Mouse (Mus musculus) left cerebral cortex, adult 9 months (tissue): ENCODE measurements around the gene Gnb1l.
A peak's percentile ranks its signal among the peaks of the same experiment; 100 is the strongest.
"Not testable (repeated sequence)": the region's sequence is repeated elsewhere in the genome, so short reads cannot be mapped to it uniquely, and the experiment has no call there.

Experiments
- DNase-seq, 2 experiments: peaks; one replicate each; pipeline ENCODE4 v3.0.0; 2022; ENCODE audit warnings: low spot score in 2 of 2

The Gnb1l gene

GRCm38 (mm10) chr16:18482431-18482830, 16.1 kb upstream of the Gnb1l start:
- DNase-seq: no peak

DNA sequence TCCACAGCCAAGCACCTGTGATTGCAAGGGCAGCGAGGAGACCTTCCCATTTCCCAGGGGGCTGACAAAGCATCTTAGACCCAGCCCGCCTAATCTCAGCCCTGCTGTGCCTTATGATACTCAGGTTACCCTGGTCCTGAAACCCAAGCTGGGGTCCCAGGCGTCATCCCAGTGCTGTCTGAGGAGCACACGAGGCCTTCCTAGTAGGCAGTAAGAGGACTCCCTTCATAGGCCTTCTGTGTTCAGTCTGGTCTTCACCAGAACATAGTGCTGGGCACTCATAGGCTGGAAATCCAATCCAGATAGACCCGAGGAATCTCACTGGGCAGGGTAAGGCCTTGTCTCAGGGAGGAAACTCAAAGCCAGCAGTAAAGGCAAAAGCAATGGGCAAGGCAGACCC, 14.7 kb upstream of the Gnb1l start:
- no peak for DNase-seq

- no peak for DNase-seq
Measured at GRCm38 (mm10) chr16:18484386-18484785, 14.1 kb upstream of the Gnb1l start.

- no peak for DNase-seq
Measured at GRCm38 (mm10) chr16:18484794-18485435, 13.6 kb upstream of the Gnb1l start.

- DNase-seq: no peak
Measured at GRCm38 (mm10) chr16:18486126-18486525, 12.4 kb upstream of the Gnb1l start.

DNA sequence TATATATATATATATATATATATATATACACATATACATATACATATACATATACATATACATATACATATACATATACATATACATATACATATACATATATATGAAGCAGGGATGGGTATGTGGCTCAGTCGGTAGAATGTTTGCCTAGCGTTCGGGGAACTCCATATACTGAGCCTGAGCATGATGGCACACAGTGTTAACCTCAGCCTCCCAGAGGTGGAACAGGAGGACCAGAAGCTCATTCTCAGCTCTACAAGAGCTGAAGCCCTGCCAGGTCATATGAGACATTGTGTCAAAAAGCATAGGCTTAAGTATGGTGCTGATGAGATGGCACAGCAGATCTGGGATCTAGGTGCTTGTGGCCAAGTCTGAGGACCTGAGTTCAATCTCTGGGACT, 8.2 kb upstream of the Gnb1l start:
- DNase-seq: no peak

GRCm38 (mm10) chr16:18490894-18491293, 7.6 kb upstream of the Gnb1l start:
- DNase-seq: no peak

DNA sequence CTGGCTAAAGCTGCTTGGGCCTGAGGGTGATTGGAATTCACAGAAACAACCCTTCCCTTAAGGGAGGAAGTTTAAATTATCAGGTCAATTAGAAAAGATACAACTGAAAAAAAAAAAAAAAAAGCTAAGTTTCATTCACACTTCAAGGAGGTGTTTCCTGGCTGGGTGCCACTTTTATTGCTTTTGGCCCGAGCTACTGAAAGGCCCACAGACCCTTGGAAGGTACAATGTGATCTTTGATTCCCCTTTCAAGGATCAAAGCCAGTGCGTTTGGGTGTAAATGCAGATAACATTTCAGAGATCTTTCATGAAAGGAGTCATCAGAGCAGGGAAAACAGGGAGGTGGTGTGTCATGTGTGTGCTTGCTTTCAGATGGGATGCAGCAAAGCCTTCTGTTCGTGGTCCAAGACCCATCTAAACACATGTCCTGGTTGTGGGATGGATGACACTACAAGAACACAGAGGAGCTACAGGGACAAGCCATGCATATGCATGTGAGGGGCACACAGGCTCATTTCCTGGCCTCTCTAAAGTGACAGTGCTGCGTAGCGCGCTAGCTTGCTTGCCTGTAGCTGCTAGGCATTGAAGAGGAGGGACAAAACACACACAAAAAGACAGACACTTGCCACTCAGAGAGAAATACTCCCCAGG, 523 bp upstream of the Gnb1l start:
- peak in 1 of 2 experiments; percentile 51 for DNase-seq

GRCm38 (mm10) chr16:18498996-18499395, 483 bp downstream of the Gnb1l start:
- DNase-seq: no peak

- no peak for DNase-seq
Measured at GRCm38 (mm10) chr16:18501531-18501930, 3.0 kb downstream of the Gnb1l start.

GRCm38 (mm10) chr16:18503566-18504342, 5.2 kb downstream of the Gnb1l start:
- DNase-seq: no peak

GRCm38 (mm10) chr16:18506524-18507199, 8.1 kb downstream of the Gnb1l start:
- DNase-seq: no peak

DNA sequence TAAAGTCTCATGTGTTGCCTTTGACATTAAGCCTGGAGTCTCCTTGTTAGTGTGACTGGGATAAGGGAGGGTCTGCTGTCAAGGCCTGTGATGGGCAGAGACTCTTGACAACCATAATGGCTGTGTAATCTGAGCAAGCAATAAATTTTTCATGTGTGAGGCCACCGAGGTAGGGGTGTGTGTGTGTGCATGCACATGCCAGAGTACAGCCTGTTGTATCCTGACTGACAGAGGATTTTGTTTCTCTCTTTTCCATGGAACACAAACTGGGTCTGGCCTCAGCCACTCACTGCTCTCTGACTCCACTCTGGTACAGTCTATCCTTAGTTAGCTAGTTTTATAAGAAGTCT, 8.7 kb downstream of the Gnb1l start:
- no peak for DNase-seq

- DNase-seq: no peak
Measured at GRCm38 (mm10) chr16:18511741-18512140, 13.2 kb downstream of the Gnb1l start.

DNA sequence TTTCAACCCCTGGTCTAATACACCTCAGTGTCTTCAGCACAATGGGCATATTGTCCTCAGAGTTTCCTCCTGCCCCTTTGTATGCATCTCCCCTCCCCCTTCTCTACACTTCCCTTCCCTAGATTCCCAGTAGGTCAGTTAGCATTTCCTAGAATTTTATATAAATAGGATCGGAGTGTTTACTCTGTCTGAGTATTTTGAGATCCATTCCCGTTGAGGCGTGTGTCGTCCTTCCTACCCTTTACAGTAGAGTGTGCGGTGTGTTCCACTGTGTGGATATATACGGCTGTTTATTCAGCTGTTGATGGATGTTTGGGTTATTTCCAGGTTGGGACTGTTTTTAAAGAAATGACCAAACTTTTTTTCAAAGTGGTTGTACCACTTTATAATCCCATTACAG, 15.0 kb downstream of the Gnb1l start:
- DNase-seq: no peak

DNA sequence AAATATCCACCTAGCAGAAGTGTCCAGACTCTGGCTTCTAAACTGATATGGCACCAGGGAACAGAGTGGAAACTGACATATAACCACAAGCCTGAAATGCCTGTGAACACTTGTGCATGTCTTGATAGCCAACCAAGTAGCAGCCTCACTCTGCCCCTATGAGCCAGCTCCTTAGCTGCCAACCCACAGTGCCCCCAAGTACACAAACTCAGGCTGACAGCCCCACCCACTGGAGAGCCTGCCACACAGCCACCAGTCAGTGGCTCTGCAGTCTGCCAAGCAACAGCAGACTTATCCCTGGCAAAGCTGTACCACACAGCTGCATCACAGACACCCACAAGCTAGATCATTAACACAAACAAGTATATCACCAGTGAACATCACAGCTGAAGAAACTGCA, 19.6 kb downstream of the Gnb1l start:
- DNase-seq: peak in 1 of 2 experiments; percentile 44

GRCm38 (mm10) chr16:18523563-18524245, 25.2 kb downstream of the Gnb1l start:
- no peak for DNase-seq

- DNase-seq: no peak
Measured at GRCm38 (mm10) chr16:18528656-18529055, 30.1 kb downstream of the Gnb1l start.

DNA sequence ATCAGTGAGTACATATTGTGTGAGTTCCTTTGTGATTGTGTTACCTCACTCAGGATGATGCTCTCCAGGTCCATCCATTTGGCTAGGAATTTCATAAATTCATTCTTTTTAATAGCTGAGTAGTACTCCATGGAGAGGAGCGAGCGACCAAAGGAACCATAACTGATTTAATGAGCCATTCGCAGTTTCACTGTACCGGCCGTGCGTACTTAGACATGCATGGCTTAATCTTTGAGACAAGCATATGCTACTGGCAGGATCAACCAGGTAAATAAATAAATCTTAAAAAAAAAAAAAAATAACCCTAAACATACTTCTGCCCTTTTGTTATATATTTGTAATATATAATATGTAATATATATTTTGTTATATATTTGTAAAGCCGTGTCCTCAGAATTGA, 34.5 kb downstream of the Gnb1l start:
- not testable (repeated sequence) for DNase-seq

DNA sequence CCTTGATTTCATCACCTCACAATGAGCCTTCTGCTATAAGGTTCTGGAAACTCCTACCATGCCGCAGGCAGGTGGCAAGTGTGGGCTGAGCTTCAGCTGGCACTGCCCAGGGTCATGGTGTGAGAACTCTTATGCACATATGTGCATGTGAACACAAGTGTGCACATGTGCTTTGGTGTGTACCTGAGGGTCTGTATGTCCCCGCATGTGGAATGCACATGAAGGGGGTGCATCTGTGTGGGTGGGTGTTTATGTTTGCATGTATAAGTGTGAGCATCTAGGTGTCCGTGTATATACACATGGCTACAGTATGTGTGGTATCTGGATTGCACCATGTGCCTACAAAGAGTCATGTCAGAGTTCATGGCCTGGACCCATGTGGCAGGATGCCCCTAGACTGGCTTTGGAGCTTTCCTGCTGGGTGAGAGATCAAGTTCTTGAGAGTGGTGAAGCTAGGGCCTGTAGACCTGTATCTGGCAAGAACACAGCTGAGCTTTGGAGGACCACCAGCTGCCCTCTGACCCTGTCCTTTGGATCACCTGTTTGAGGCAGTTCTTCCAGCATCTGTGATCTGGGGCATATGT, 39.0 kb downstream of the Gnb1l start:
- no peak for DNase-seq

DNA sequence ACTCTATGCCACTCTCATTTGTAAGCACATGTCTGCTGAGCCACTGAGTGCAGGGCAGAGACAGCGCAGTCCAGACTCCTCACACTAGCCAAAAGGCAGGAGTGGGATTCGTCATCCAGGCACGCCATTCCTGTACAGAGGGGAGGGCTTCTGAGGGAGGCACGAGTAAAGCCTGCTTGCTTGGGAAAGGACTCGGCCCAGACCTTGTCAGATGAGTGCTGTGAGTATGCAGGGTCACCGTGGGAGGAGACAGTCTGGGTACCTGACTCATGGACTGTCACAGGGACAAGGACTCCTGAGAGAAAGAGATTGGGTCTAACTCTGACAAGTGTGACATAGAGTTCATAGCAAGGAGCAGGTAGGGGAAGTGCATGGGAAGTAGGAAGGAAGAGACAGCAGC, 40.8 kb downstream of the Gnb1l start:
- DNase-seq: no peak
